14 mouse cellular contexts compared by ENCODE assay signal in genomic region chr12:85264940-85265339, GRCm38 (mm10). TPM values are rescaled to one million over a fixed set of nuclear protein-coding genes. Genes with fewer than 3 reads are reported as not detected.
DNase-seq lines count a peak whose midpoint lies in the region; ATAC-seq lines count a peak whose summit lies in the region.
"Had no signal": no experiment of that assay in that cellular context is flagged by ENCODE, and none has a peak within 500 bp of the region (broad histone marks: within the 10 kb centered on the region; RNA-seq: fewer than 3 reads in every experiment).

No protein-coding gene starts in this region.

- peaks cover 19% of the 10 kb centered on the region for H3K4me1 ChIP-seq in intestine, embryonic 14.5 days (replicated peaks; ENCODE audit: control insufficient read depth, insufficient read depth, low read length)
- peaks cover 4% of the 10 kb centered on the region; the same call in 1 of the 2 replicates for H3K4me1 ChIP-seq in intestine, embryonic 16.5 days (ENCODE audit: control insufficient read depth, insufficient read depth, low read length)
- H3K4me1 ChIP-seq in limb, embryonic 12.5 days (replicated peaks), result peaks cover 29% of the 10 kb centered on the region
- 0 out of 2 replicates have a peak, but pooled peaks cover 2% of the 10 kb centered on the region for H3K4me1 ChIP-seq in forebrain, embryonic 12.5 days

- H3K4me3 ChIP-seq in intestine, embryonic 14.5 days (ENCODE audit: low read depth, low read length), result no peak overlapping the region
- no peak overlapping the region for H3K4me3 ChIP-seq in intestine, embryonic 16.5 days (ENCODE audit: low read length)
- H3K4me3 ChIP-seq in limb, embryonic 12.5 days (replicated peaks), result no peak overlapping the region
- H3K4me3 ChIP-seq in forebrain, embryonic 12.5 days (replicated peaks), result no peak overlapping the region
- H3K4me3 ChIP-seq: heart, embryonic 13.5 days; liver, embryonic 15.5 days; midbrain, embryonic 15.5 days had no signal

- DNase-seq in intestine, embryonic 14.5 days (ENCODE audit: low spot score), result no peak
- DNase-seq in 3T3-L1 (ENCODE audit: low read depth, low spot score), result peak; percentile 76
- peak; percentile 69 for DNase-seq in embryo, embryonic 11 days
- no peak for DNase-seq in left cerebral cortex, adult 18-20 months (ENCODE audit: low spot score in 2 of 2)
- no peak for DNase-seq in kidney, postnatal 25 days
- DNase-seq: cerebellum, adult 2 months; kidney, adult 8-10 months; right cerebral cortex, postnatal 14 days had no signal

- no peaks in the 10 kb centered on the region for H3K27me3 ChIP-seq in intestine, embryonic 14.5 days (replicated peaks; ENCODE audit: control insufficient read depth, insufficient read depth, low read length)
- H3K27me3 ChIP-seq in intestine, embryonic 16.5 days (replicated peaks; ENCODE audit: control insufficient read depth, insufficient read depth, low read length), result no peaks in the 10 kb centered on the region
- no peaks in the 10 kb centered on the region for H3K27me3 ChIP-seq in limb, embryonic 12.5 days
- no peaks in the 10 kb centered on the region for H3K27me3 ChIP-seq in forebrain, embryonic 12.5 days
- H3K27me3 ChIP-seq: heart, embryonic 13.5 days; liver, embryonic 15.5 days; midbrain, embryonic 15.5 days had no signal

- H3K4me2 ChIP-seq in intestine, embryonic 14.5 days (ENCODE audit: low read length), result no peak overlapping the region
- no peak overlapping the region for H3K4me2 ChIP-seq in intestine, embryonic 16.5 days (ENCODE audit: low read depth, low read length)
- H3K4me2 ChIP-seq in limb, embryonic 12.5 days, result no peak overlapping the region
- no peak overlapping the region for H3K4me2 ChIP-seq in forebrain, embryonic 12.5 days
- H3K4me2 ChIP-seq: heart, embryonic 13.5 days; liver, embryonic 15.5 days; midbrain, embryonic 15.5 days had no signal

- H3K9ac ChIP-seq in intestine, embryonic 14.5 days (ENCODE audit: low read length), result no peak overlapping the region
- H3K9ac ChIP-seq in intestine, embryonic 16.5 days (ENCODE audit: low read depth, low read length), result no peak overlapping the region
- no peak overlapping the region for H3K9ac ChIP-seq in limb, embryonic 12.5 days (replicated peaks)
- H3K9ac ChIP-seq in forebrain, embryonic 12.5 days, result no peak overlapping the region
- H3K9ac ChIP-seq: heart, embryonic 13.5 days; liver, embryonic 15.5 days; midbrain, embryonic 15.5 days had no signal

- 36% methylated on average over 7 of the region's 7 CpGs for WGBS in intestine, embryonic 14.5 days
- WGBS in intestine, embryonic 16.5 days, result 44% methylated on average over 7 of the region's 7 CpGs
- WGBS in limb, embryonic 12.5 days, result 18% methylated on average over 7 of the region's 7 CpGs
- 78% methylated on average over 7 of the region's 7 CpGs for WGBS in forebrain, embryonic 12.5 days

- peak overlapping the region; percentile 36; the same call in 1 of the 2 replicates for H3K27ac ChIP-seq in intestine, embryonic 14.5 days (ENCODE audit: low read depth)
- H3K27ac ChIP-seq in intestine, embryonic 16.5 days (ENCODE audit: low read length), result no peak overlapping the region
- peak overlapping the region; percentile 70 for H3K27ac ChIP-seq in limb, embryonic 12.5 days
- H3K27ac ChIP-seq in forebrain, embryonic 12.5 days, result no peak overlapping the region
- H3K27ac ChIP-seq: heart, embryonic 13.5 days; liver, embryonic 15.5 days; midbrain, embryonic 15.5 days had no signal

- H3K9me3 ChIP-seq in intestine, embryonic 14.5 days (ENCODE audit: control insufficient read depth, low read length), result no peaks in the 10 kb centered on the region
- no peaks in the 10 kb centered on the region for H3K9me3 ChIP-seq in intestine, embryonic 16.5 days (ENCODE audit: control insufficient read depth, low read length)
- no peaks in the 10 kb centered on the region for H3K9me3 ChIP-seq in limb, embryonic 12.5 days
- no peaks in the 10 kb centered on the region for H3K9me3 ChIP-seq in forebrain, embryonic 12.5 days
- H3K9me3 ChIP-seq: heart, embryonic 13.5 days; liver, embryonic 15.5 days; midbrain, embryonic 15.5 days had no signal

- no peak for ATAC-seq in intestine, embryonic 14.5 days (replicated peaks; ENCODE audit: low FRiP score, low TSS enrichment, low read depth)
- no peak for ATAC-seq in intestine, embryonic 16.5 days
- ATAC-seq in limb, embryonic 12.5 days (ENCODE audit: insufficient number of reproducible peaks, insufficient read depth, low FRiP score, low TSS enrichment, low read depth), result peak; percentile 80; the same call in 1 of the 2 replicates
- no peak for ATAC-seq in forebrain, embryonic 12.5 days (ENCODE audit: low FRiP score)
- ATAC-seq: midbrain, embryonic 15.5 days had no signal

- H3K36me3 ChIP-seq in intestine, embryonic 14.5 days (ENCODE audit: control insufficient read depth, insufficient read depth, low read length), result no peaks in the 10 kb centered on the region
- H3K36me3 ChIP-seq in intestine, embryonic 16.5 days (ENCODE audit: control insufficient read depth, insufficient read depth, low read length), result no peaks in the 10 kb centered on the region
- H3K36me3 ChIP-seq in limb, embryonic 12.5 days, result peaks cover 9% of the 10 kb centered on the region; the same call in 1 of the 2 replicates
- no peaks in the 10 kb centered on the region; the same call in 1 of the 2 replicates for H3K36me3 ChIP-seq in forebrain, embryonic 12.5 days (replicated peaks)
- H3K36me3 ChIP-seq: liver, embryonic 15.5 days had no signal

RNA-seq across cellular contexts. Expression of gene Mlh3, which starts 5.5 kb away (rescaled TPM):
- 8.6 and 9.3 TPM in 2 replicates for polyA plus RNA-seq in intestine, embryonic 14.5 days (2014; fragmentation: Nextera tagmentation; extraction: Ambion mirVana)
- 5.5 and 5.7 TPM in 2 replicates for polyA plus RNA-seq in intestine, embryonic 16.5 days (2015; fragmentation: Nextera tagmentation; extraction: Ambion mirVana)
- polyA plus RNA-seq in limb, embryonic 12.5 days (2016; fragmentation: Nextera tagmentation; extraction: Ambion mirVana), result 10.9 and 11.1 TPM in 2 replicates
- 10 to 100 TPM; 17.5 TPM for total RNA-seq in left cerebral cortex, adult 18-20 months (2021)
- polyA plus RNA-seq in forebrain, embryonic 12.5 days (2016; fragmentation: Nextera tagmentation; extraction: Ambion mirVana), result 11.0 and 11.2 TPM in 2 replicates

RNA-seq across cellular contexts. Expression of gene Acyp1, which starts 23.3 kb away (rescaled TPM):
- polyA plus RNA-seq in intestine, embryonic 14.5 days (2014; fragmentation: Nextera tagmentation; extraction: Ambion mirVana), result 52.7 and 53.5 TPM in 2 replicates
- 50.2 and 52.3 TPM in 2 replicates for polyA plus RNA-seq in intestine, embryonic 16.5 days (2015; fragmentation: Nextera tagmentation; extraction: Ambion mirVana)
- 58.6 and 62.8 TPM in 2 replicates for polyA plus RNA-seq in limb, embryonic 12.5 days (2016; fragmentation: Nextera tagmentation; extraction: Ambion mirVana)
- total RNA-seq in left cerebral cortex, adult 18-20 months (2021), result 10 to 100 TPM; 33.2 to 36.4 TPM
- polyA plus RNA-seq in forebrain, embryonic 12.5 days (2016; fragmentation: Nextera tagmentation; extraction: Ambion mirVana), result 62.1 and 62.2 TPM in 2 replicates

RNA-seq across cellular contexts. Expression of gene Zc2hc1c, which starts 23.5 kb away (rescaled TPM):
- polyA plus RNA-seq in intestine, embryonic 14.5 days (2014; fragmentation: Nextera tagmentation; extraction: Ambion mirVana), result 2.1 and 2.5 TPM in 2 replicates
- 1.5 TPM in 2 replicates for polyA plus RNA-seq in intestine, embryonic 16.5 days (2015; fragmentation: Nextera tagmentation; extraction: Ambion mirVana)
- 0.97 and 1.1 TPM in 2 replicates for polyA plus RNA-seq in limb, embryonic 12.5 days (2016; fragmentation: Nextera tagmentation; extraction: Ambion mirVana)
- 1 to 10 TPM; 2.3 to 2.8 TPM for total RNA-seq in left cerebral cortex, adult 18-20 months (2021)
- polyA plus RNA-seq in forebrain, embryonic 12.5 days (2016; fragmentation: Nextera tagmentation; extraction: Ambion mirVana), result 1.1 and 1.6 TPM in 2 replicates

RNA-seq across cellular contexts. Expression of gene Eif2b2, which starts 45.7 kb away (rescaled TPM):
- polyA plus RNA-seq in intestine, embryonic 14.5 days (2014; fragmentation: Nextera tagmentation; extraction: Ambion mirVana), result 83.5 and 86.2 TPM in 2 replicates
- polyA plus RNA-seq in intestine, embryonic 16.5 days (2015; fragmentation: Nextera tagmentation; extraction: Ambion mirVana), result 67.6 and 74.8 TPM in 2 replicates
- 80.6 and 83.3 TPM in 2 replicates for polyA plus RNA-seq in limb, embryonic 12.5 days (2016; fragmentation: Nextera tagmentation; extraction: Ambion mirVana)
- total RNA-seq in left cerebral cortex, adult 18-20 months (2021), result 10 to 100 TPM; 63.4 to 67.2 TPM
- polyA plus RNA-seq in forebrain, embryonic 12.5 days (2016; fragmentation: Nextera tagmentation; extraction: Ambion mirVana), result 94.6 and 98.3 TPM in 2 replicates

Comparison
In these comparisons a context has a peak if more than half of its experiments do, and no peak if none do; other contexts are left out.
1. H3K27ac ChIP-seq: peak in intestine, embryonic 14.5 days (single experiment) and limb, embryonic 12.5 days (single experiment); none in intestine, embryonic 16.5 days (single experiment) and forebrain, embryonic 12.5 days (single experiment).
2. DNase-seq: peak in 3T3-L1 (single experiment) and embryo, embryonic 11 days (single experiment); none in intestine, embryonic 14.5 days (single experiment), left cerebral cortex, adult 18-20 months (0 of 2) and kidney, postnatal 25 days (0 of 2).